Mouse (Mus musculus) gastrocnemius, adult 2 months (tissue): ENCODE data around the gene Iqcj. TPM values are rescaled to one million over a fixed set of nuclear protein-coding genes. Genes with fewer than 3 reads are reported as not detected.
"Not testable (repeated sequence)": the region's sequence is repeated elsewhere in the genome, so short reads cannot be mapped to it uniquely, and the experiment has no call there.

Source experiments
- DNase-seq: peaks from one replicate; pipeline ENCODE4 v3.0.0; 2022
- H3K27ac ChIP-seq: fragments of 200-600 bp; 2 replicates; pipeline ENCODE4 v1.8.1; 2022; ENCODE audit warnings: mild to moderate bottlenecking
- H3K4me3 ChIP-seq: fragments of 200-600 bp; 2 replicates; pipeline ENCODE4 v1.8.1; 2022; ENCODE audit warnings: mild to moderate bottlenecking, moderate library complexity
- CTCF ChIP-seq: fragments of 200-600 bp; IDR thresholded peaks from 2 replicates; pipeline ENCODE4 v1.8.1; 2022; ENCODE audit warnings: antibody characterized with exemption, mild to moderate bottlenecking, moderate library complexity
- intact Hi-C: fragments of 180-260 bp; cut with DNase I; formaldehyde crosslinking; loops from one replicate; pipeline ENCODE4 v1.15.1; 2025
- total RNA-seq, 2 experiments: library from RNA; stranded (reverse); gene quantifications; 2 replicates each; pipeline ENCODE4 v1.2.3; 2021

Gene Iqcj
- total RNA-seq, 2 experiments from 2014 or later, result not detected

- TF ChIP-seq CTCF, result peak; percentile 91
- intact Hi-C loops, result loop anchor here (2.0 to 5.0 kb wide), 3 partner anchors 441 to 656 kb away; no protein-coding TSS in a partner anchor
- Histone ChIP-seq H3K27ac (peak overlapping the region; percentile 65), H3K4me3 (peak overlapping the region; percentile 72)
- DNase-seq, result peak; percentile 75
Observed at GRCm38 (mm10) chr3:68056373-68057275, 164.6 kb downstream of the Iqcj start.

- Histone ChIP-seq H3K4me3 (no peak overlapping the region), H3K27ac (no peak overlapping the region)
- TF ChIP-seq CTCF, result peak; percentile 68
- intact Hi-C loops, result loop anchor here (5.0 kb wide), 2 partner anchors 438 to 653 kb away; no protein-coding TSS in a partner anchor
- no peak for DNase-seq
Observed at GRCm38 (mm10) chr3:68059162-68059800, 167.3 kb downstream of the Iqcj start.

GRCm38 (mm10) chr3:68064731-68065130 lies 172.7 kb downstream of the Iqcj start, which contains the start of gene Schip1:
Gene Schip1, plus strand, starts transcription at chr3:68064802.
- Histone ChIP-seq H3K4me3 (no peak within 1 kb of the TSS), H3K27ac (no peak within 1 kb of the TSS)
- no peak for TF ChIP-seq CTCF
- intact Hi-C loops, result no loop called here
- no peak for DNase-seq

GRCm38 (mm10) chr3:68071395-68072386 lies 179.7 kb downstream of the Iqcj start:
- no peak overlapping the region for H3K4me3 ChIP-seq
- TF ChIP-seq CTCF, result no peak
- intact Hi-C loops, result no loop called here
- H3K27ac ChIP-seq, result no peak overlapping the region
- no peak for DNase-seq

- no peak overlapping the region for H3K27ac ChIP-seq
- intact Hi-C loops, result no loop called here
- no peak overlapping the region for H3K4me3 ChIP-seq
- no peak for TF ChIP-seq CTCF
- DNase-seq, result no peak
Observed at GRCm38 (mm10) chr3:68077406-68077805, 185.4 kb downstream of the Iqcj start.

- TF ChIP-seq CTCF, result no peak
- no peak overlapping the region for H3K4me3 ChIP-seq
- no peak overlapping the region for H3K27ac ChIP-seq
- intact Hi-C loops, result no loop called here
- DNase-seq, result no peak
Observed at GRCm38 (mm10) chr3:68085024-68085423, 193.0 kb downstream of the Iqcj start.

GRCm38 (mm10) chr3:68092108-68092507 lies 200.1 kb downstream of the Iqcj start:
- DNase-seq, result no peak
- intact Hi-C loops, result no loop called here
- no peak overlapping the region for H3K4me3 ChIP-seq
- no peak overlapping the region for H3K27ac ChIP-seq
- no peak for TF ChIP-seq CTCF

- intact Hi-C loops, result no loop called here
- Histone ChIP-seq H3K27ac (no peak overlapping the region), H3K4me3 (no peak overlapping the region)
- TF ChIP-seq CTCF, result no peak
- no peak for DNase-seq
Observed at GRCm38 (mm10) chr3:68096724-68097431, 204.9 kb downstream of the Iqcj start.

- not testable (repeated sequence) for H3K4me3 ChIP-seq
Observed at GRCm38 (mm10) chr3:68099561-68099960, 207.5 kb downstream of the Iqcj start.

GRCm38 (mm10) chr3:68101343-68101742 lies 209.3 kb downstream of the Iqcj start:
- no peak overlapping the region for H3K4me3 ChIP-seq
- H3K27ac ChIP-seq, result no peak overlapping the region
- DNase-seq, result no peak
- no peak for TF ChIP-seq CTCF
- intact Hi-C loops, result no loop called here

More at GRCm38 (mm10) chr3:68099561-68099960, 207.5 kb downstream of the Iqcj start:
- H3K27ac ChIP-seq, DNase-seq, intact Hi-C loops: not testable (repeated sequence)

GRCm38 (mm10) chr3:68105081-68105685 lies 213.2 kb downstream of the Iqcj start:
- no peak overlapping the region for H3K4me3 ChIP-seq
- intact Hi-C loops, result no loop called here
- no peak overlapping the region for H3K27ac ChIP-seq
- TF ChIP-seq CTCF, result no peak
- DNase-seq, result no peak

Other genes starting within 250 kb of the Iqcj start
- not detected for gene Iqschfp, start within 50 bp of the Iqcj start, total RNA-seq
- gene Schip1, start 172.6 kb downstream of the Iqcj start, total RNA-seq, result 100 to 1,000 TPM; 124 to 144 TPM